Mouse (Mus musculus): ENCODE measurements around the gene Cep131. TPM values are rescaled to one million over a fixed set of nuclear protein-coding genes. Genes with fewer than 3 reads are reported as not detected.
A peak's percentile ranks its signal among the peaks of the same experiment; 100 is the strongest.

Cep131 gene
- polyA plus RNA-seq, 1 experiment from 2014 or later = 43.6 TPM

MicroRNAs encoded within 50 kb of the gene (microRNA counts, 519-probe panel; counts per million panel counts)
- microRNA mmu-miR-338-3p = 342 counts per million, percentile 67 among the panel's probes with 10 or more counts
- microRNA mmu-miR-338-5p = 342 counts per million, percentile 67 among the panel's probes with 10 or more counts

Small RNA genes lying within 50 kb of the gene (microRNA-seq; reads per million reads assigned to microRNA genes)
- gene Gm25948 = not detected
- not detected for gene Mir3065
- gene Mir338 = not detected

Other genes with a start within 250 kb of the Cep131 start
- 95.6 and 99.4 TPM in 2 replicates for gene Chmp6, start 173.4 kb downstream of the Cep131 start, polyA plus RNA-seq (2016; fragmentation: Nextera tagmentation; extraction: Ambion mirVana)
- gene Baiap2, start 144.1 kb downstream of the Cep131 start, polyA plus RNA-seq (2016; fragmentation: Nextera tagmentation; extraction: Ambion mirVana) = 10.4 and 11.8 TPM in 2 replicates
- gene Aatk, start 39.7 kb downstream of the Cep131 start, polyA plus RNA-seq (2016; fragmentation: Nextera tagmentation; extraction: Ambion mirVana) = 14.6 and 17.6 TPM in 2 replicates
- gene Tepsin, start 11.9 kb upstream of the Cep131 start, polyA plus RNA-seq (2016; fragmentation: Nextera tagmentation; extraction: Ambion mirVana) = 24.1 and 24.5 TPM in 2 replicates
- gene Ndufaf8, start 12.1 kb upstream of the Cep131 start, polyA plus RNA-seq (2016; fragmentation: Nextera tagmentation; extraction: Ambion mirVana) = 48.9 and 56.4 TPM in 2 replicates
- gene Slc38a10, start 64.5 kb upstream of the Cep131 start, polyA plus RNA-seq (2016; fragmentation: Nextera tagmentation; extraction: Ambion mirVana) = 119 and 121 TPM in 2 replicates
- 21.6 and 22.8 TPM in 2 replicates for gene Bahcc1, start 146.1 kb upstream of the Cep131 start, polyA plus RNA-seq (2016; fragmentation: Nextera tagmentation; extraction: Ambion mirVana)

Data from neural tube, embryonic 12.5 days (tissue).